Mouse (Mus musculus) embryo, embryonic 10 days (tissue): ENCODE data around the gene Podn.

Experiments
- DNase-seq: peaks from one replicate; pipeline ENCODE4 v3.0.0-alpha.2; 2015; ENCODE audit warnings: low spot score

Podn gene

GRCm38 (mm10) chr4:108005328-108005727, 90.9 kb downstream of the Podn start:
- DNase-seq = no peak

- no peak for DNase-seq
Observed at GRCm38 (mm10) chr4:107999380-107999779, 96.9 kb downstream of the Podn start.

GRCm38 (mm10) chr4:107998641-107999332, 97.5 kb downstream of the Podn start:
- DNase-seq = no peak

- no peak for DNase-seq
Observed at GRCm38 (mm10) chr4:107996418-107996986, 99.7 kb downstream of the Podn start.

GRCm38 (mm10) chr4:107995727-107996126, 100.5 kb downstream of the Podn start:
- no peak for DNase-seq

GRCm38 (mm10) chr4:107995011-107995410, 101.2 kb downstream of the Podn start:
- DNase-seq = no peak

- no peak for DNase-seq
Observed at GRCm38 (mm10) chr4:107991879-107992278, 104.4 kb downstream of the Podn start.

GRCm38 (mm10) chr4:107990818-107991217, 105.4 kb downstream of the Podn start:
- DNase-seq = no peak

GRCm38 (mm10) chr4:107988931-107989330, 107.3 kb downstream of the Podn start:
- DNase-seq = no peak

GRCm38 (mm10) chr4:107986386-107987168, 109.7 kb downstream of the Podn start:
- no peak for DNase-seq

- DNase-seq = no peak
Observed at GRCm38 (mm10) chr4:107985812-107986211, 110.4 kb downstream of the Podn start.

- DNase-seq = no peak
Observed at GRCm38 (mm10) chr4:107984282-107984981, 111.8 kb downstream of the Podn start.

- no peak for DNase-seq
Observed at GRCm38 (mm10) chr4:107983717-107984116, 112.5 kb downstream of the Podn start.

- DNase-seq = no peak
Observed at GRCm38 (mm10) chr4:107980002-107980600, 116.1 kb downstream of the Podn start.

GRCm38 (mm10) chr4:107979530-107979929, 116.7 kb downstream of the Podn start:
- peak; percentile 62 for DNase-seq

- DNase-seq = no peak
Observed at GRCm38 (mm10) chr4:107977593-107977992, 118.7 kb downstream of the Podn start.

- no peak for DNase-seq
Observed at GRCm38 (mm10) chr4:107975004-107975403, 121.2 kb downstream of the Podn start.

GRCm38 (mm10) chr4:107974527-107974926, 121.7 kb downstream of the Podn start:
- no peak for DNase-seq

GRCm38 (mm10) chr4:107971162-107971561, 125.1 kb downstream of the Podn start:
- DNase-seq = no peak

- DNase-seq = no peak
Observed at GRCm38 (mm10) chr4:107969781-107970180, 126.5 kb downstream of the Podn start.

GRCm38 (mm10) chr4:107967966-107968682, 128.1 kb downstream of the Podn start, which contains the start of gene Slc1a7:
Slc1a7 (plus strand) TSS chr4:107968332.
- DNase-seq = no peak
